Mouse (Mus musculus): ENCODE results near the gene Bag3.

- TF ChIP-seq GATA1 (IDR thresholded peaks at IDR 0.05; ENCODE audit: low read length): no peak
- TF ChIP-seq TAL1 (IDR thresholded peaks at IDR 0.05; ENCODE audit: low read length): no peak
These were observed 34.4 kb upstream of the Bag3 start for GRCm38 (mm10) chr7:128488986-128489385.
